Mouse (Mus musculus) C2C12 (cell line): ENCODE data around the gene Vamp8.

ENCODE experiments used
- CEBPB ChIP-seq: IDR thresholded peaks from one replicate; pipeline ENCODE4 v1.6.1; 2011; ENCODE audit warnings: low read depth, mild to moderate bottlenecking, control low read depth, moderate library complexity
- CTCF ChIP-seq: IDR thresholded peaks from one replicate; pipeline ENCODE4 v1.5.1; 2011; ENCODE audit not compliant: control insufficient read depth, insufficient read depth, insufficient read length
- FOSL1 ChIP-seq: IDR thresholded peaks from one replicate; pipeline ENCODE4 v1.8.0; 2011; ENCODE audit warnings: mild to moderate bottlenecking, low read length; ENCODE audit not compliant: poor library complexity, insufficient read depth, severe bottlenecking
- MAX ChIP-seq: IDR thresholded peaks from one replicate; pipeline ENCODE4 v1.6.1; 2011; ENCODE audit warnings: mild to moderate bottlenecking, control low read depth
- MYOD1 ChIP-seq: IDR thresholded peaks from one replicate; pipeline ENCODE4 v1.6.1; 2011; ENCODE audit warnings: low read depth; ENCODE audit not compliant: control insufficient read depth, insufficient read length
- MYOG ChIP-seq: IDR thresholded peaks from one replicate; pipeline ENCODE4 v1.6.1; 2011; ENCODE audit not compliant: control insufficient read depth, insufficient read length; ENCODE audit errors: extremely low read depth
- USF1 ChIP-seq: IDR thresholded peaks from one replicate; pipeline ENCODE4 v1.6.1; 2011; ENCODE audit warnings: low read depth, mild to moderate bottlenecking, control low read depth, moderate library complexity

DNA sequence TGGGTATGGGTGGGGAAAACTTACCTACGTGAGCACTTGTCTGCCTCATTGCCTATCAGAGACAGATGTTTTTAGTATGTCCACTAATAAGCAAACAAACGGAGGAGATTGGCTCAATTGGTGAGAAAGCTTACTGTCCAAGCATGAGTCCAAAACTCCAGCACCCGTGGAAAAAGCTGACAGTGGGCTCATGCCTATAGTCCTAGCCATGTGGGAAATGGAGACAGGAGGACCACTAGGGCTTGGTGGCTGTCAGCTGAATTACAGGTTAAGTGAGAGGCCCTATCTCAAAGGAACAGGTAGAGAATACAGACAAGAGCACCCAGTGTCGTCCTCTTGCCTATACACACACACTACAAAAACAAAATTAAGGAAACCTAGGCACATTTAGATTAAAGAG, 44.2 kb downstream of the Vamp8 start:
- TF ChIP-seq CTCF (no peak), MAX (no peak), MYOD1 (no peak), CEBPB (no peak), MYOG (no peak), USF1 (no peak), FOSL1 (no peak)
